11 mouse cellular contexts compared by ENCODE assay signal in the genomic region with DNA sequence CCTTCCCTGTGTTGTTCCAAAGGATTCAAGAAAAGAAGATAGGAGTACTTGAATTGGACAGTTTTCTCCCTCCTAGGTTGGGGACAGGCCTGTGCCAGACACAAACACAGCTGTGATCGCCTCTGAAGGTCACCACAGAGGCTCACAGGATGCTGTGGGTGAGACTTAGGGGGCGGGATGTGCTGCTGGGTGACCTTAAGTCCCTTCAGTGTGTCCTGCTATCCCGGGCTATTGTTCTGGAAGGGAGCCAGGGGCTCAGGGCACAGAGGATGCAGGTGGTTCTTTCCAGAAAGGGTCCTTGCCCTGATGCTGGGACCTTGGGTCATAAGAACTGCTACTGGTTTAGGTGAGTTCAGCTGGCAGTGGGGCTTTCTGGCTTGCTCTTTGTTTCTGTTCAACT.
DNase-seq lines count a peak whose midpoint lies in the region; TF ChIP-seq lines count a peak whose summit lies in the region.
"Had no signal": no experiment of that assay in that cellular context is flagged by ENCODE, and none has a peak within 500 bp of the region (broad histone marks: within the 10 kb centered on the region; RNA-seq: fewer than 3 reads in every experiment).

No protein-coding gene starts in this region.

- peak overlapping the region; percentile 75 for H3K27ac ChIP-seq in gastrocnemius, adult 2 months
- no peak overlapping the region for H3K27ac ChIP-seq in thymus, adult 2 months (ENCODE audit: control insufficient read depth, insufficient read depth, low read length)
- H3K27ac ChIP-seq: embryonic facial prominence, embryonic 13.5 days; neural tube, embryonic 12.5 days had no signal

- H3K4me1 ChIP-seq in thymus, adult 2 months (replicated peaks; ENCODE audit: control insufficient read depth, insufficient read depth, low read length) = no peaks in the 10 kb centered on the region
- H3K4me1 ChIP-seq: embryonic facial prominence, embryonic 13.5 days; neural tube, embryonic 12.5 days had no signal

- WGBS in thymus, adult 2 months = 55% methylated on average over 3 of the region's 3 CpGs

- peak; percentile 27 for DNase-seq in gastrocnemius, adult 2 months
- no peak for DNase-seq in gastrocnemius, adult 18-20 months (ENCODE audit: low spot score)
- peak; percentile 53 for DNase-seq in adrenal gland, adult 8-10 months
- peak; percentile 32 for DNase-seq in kidney, adult 18-20 months
- DNase-seq in lung, adult 18-20 months = peak; percentile 5 to 25
- no peak for DNase-seq in thymus, adult 2 months
- no peak for DNase-seq in left cerebral cortex, adult 18-20 months (ENCODE audit: low spot score in 2 of 2)
- no peak for DNase-seq in c-Kit-positive CD71-positive TER-119-positive erythroid progenitor cells, embryonic 14.5 days (ENCODE audit: low spot score)
- DNase-seq: cerebellum, adult 9-10 months had no signal

- TF ChIP-seq POLR2A in thymus, adult 2 months (IDR thresholded peaks at IDR 0.05; ENCODE audit: control insufficient read depth, extremely low read depth, insufficient read depth, low read length, poor library complexity) = no peak

- intact Hi-C loops in gastrocnemius, adult 2 months (cut with DNase I) = loop anchor here (10.0 kb wide), 1 partner anchor 50 kb away; no protein-coding TSS in a partner anchor

- no peak for TF ChIP-seq CTCF in gastrocnemius, adult 2 months (IDR thresholded peaks at IDR 0.05)
- no peak for TF ChIP-seq CTCF in thymus, adult 2 months (IDR thresholded peaks at IDR 0.05; ENCODE audit: borderline replicate concordance, control insufficient read depth, extremely low read depth, insufficient read depth, low read length, poor library complexity)

- H3K4me3 ChIP-seq in gastrocnemius, adult 2 months = no peak overlapping the region
- no peak overlapping the region for H3K4me3 ChIP-seq in thymus, adult 2 months (ENCODE audit: control insufficient read depth, insufficient read depth, low read length)
- H3K4me3 ChIP-seq: embryonic facial prominence, embryonic 13.5 days; neural tube, embryonic 12.5 days had no signal

- no peaks in the 10 kb centered on the region for H3K27me3 ChIP-seq in thymus, adult 2 months (ENCODE audit: control insufficient read depth, insufficient read depth, low read length)
- H3K27me3 ChIP-seq: embryonic facial prominence, embryonic 13.5 days; neural tube, embryonic 12.5 days had no signal

- H3K36me3 ChIP-seq in thymus, adult 2 months (ENCODE audit: control insufficient read depth, insufficient read depth, low read length) = no peaks in the 10 kb centered on the region
- H3K36me3 ChIP-seq: embryonic facial prominence, embryonic 13.5 days; neural tube, embryonic 12.5 days had no signal

Comparison
In these comparisons a context has a peak if more than half of its experiments do, and no peak if none do; other contexts are left out.
1. DNase-seq: peak in gastrocnemius, adult 2 months (single experiment), adrenal gland, adult 8-10 months (single experiment), kidney, adult 18-20 months (single experiment) and lung, adult 18-20 months (2 of 2); none in gastrocnemius, adult 18-20 months (single experiment), thymus, adult 2 months (single experiment), left cerebral cortex, adult 18-20 months (0 of 2) and c-Kit-positive CD71-positive TER-119-positive erythroid progenitor cells, embryonic 14.5 days (single experiment).